ENCODE assay signal across 26 mouse cellular contexts in the genomic region with DNA sequence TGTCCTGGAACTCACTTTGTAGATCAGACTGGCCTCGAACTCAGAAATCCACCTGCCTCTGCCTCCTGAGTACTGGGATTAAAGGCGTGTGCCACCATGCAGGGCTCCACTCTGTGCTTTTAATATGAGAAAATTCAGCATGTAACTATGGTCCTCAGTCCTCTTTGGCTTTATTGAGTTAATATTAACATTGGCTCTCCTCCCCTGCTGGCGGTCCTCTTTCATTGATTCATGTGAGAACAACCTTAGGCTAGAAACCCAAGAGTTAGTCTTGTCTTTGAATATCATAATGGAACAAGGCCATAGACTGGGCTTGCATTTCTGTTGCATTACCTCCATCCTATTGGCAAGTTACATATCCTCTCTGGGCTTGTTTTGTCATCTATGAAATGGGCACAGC.
"Had no signal": no experiment of that assay in that cellular context is flagged by ENCODE, and none has a peak within 500 bp of the region (broad histone marks: within the 10 kb centered on the region; RNA-seq: fewer than 3 reads in every experiment).

No protein-coding gene starts in this region.

- H3K9me3 ChIP-seq: heart, embryonic 13.5 days; heart, embryonic 15.5 days; hindbrain, embryonic 10.5 days; hindbrain, embryonic 12.5 days; intestine, embryonic 15.5 days; kidney, embryonic 15.5 days; limb, embryonic 10.5 days; limb, embryonic 12.5 days; liver, embryonic 13.5 days; liver, embryonic 15.5 days had no signal

- H3K36me3 ChIP-seq: heart, embryonic 13.5 days; heart, embryonic 15.5 days; hindbrain, embryonic 10.5 days; hindbrain, embryonic 12.5 days; intestine, embryonic 15.5 days; kidney, embryonic 15.5 days; limb, embryonic 10.5 days; limb, embryonic 12.5 days; liver, embryonic 13.5 days; liver, embryonic 15.5 days had no signal

- H3K9ac ChIP-seq: heart, embryonic 13.5 days; heart, embryonic 15.5 days; hindbrain, embryonic 12.5 days; hindbrain, embryonic 14.5 days; intestine, embryonic 15.5 days; kidney, embryonic 15.5 days; limb, embryonic 12.5 days; liver, embryonic 13.5 days; liver, embryonic 15.5 days; liver, postnatal 0 days had no signal

- H3K27me3 ChIP-seq: heart, embryonic 13.5 days; heart, embryonic 15.5 days; hindbrain, embryonic 12.5 days; intestine, embryonic 15.5 days; kidney, embryonic 15.5 days; limb, embryonic 12.5 days; liver, embryonic 13.5 days; liver, embryonic 15.5 days had no signal

- H3K4me1 ChIP-seq: heart, embryonic 13.5 days; heart, embryonic 15.5 days; hindbrain, embryonic 10.5 days; hindbrain, embryonic 12.5 days; intestine, embryonic 15.5 days; kidney, embryonic 15.5 days; liver, embryonic 13.5 days; liver, embryonic 15.5 days had no signal

- H3K27ac ChIP-seq: heart, adult 2 months; heart, embryonic 13.5 days; heart, embryonic 15.5 days; hindbrain, embryonic 10.5 days; hindbrain, embryonic 12.5 days; hindbrain, embryonic 14.5 days; intestine, embryonic 15.5 days; kidney, embryonic 15.5 days; layer of hippocampus, adult 2 months; left cerebral cortex, adult 2 months; limb, embryonic 10.5 days; limb, embryonic 12.5 days; liver, embryonic 13.5 days; liver, embryonic 15.5 days had no signal

- H3K4me3 ChIP-seq: gastrocnemius, adult 2 months; heart, adult 2 months; heart, embryonic 13.5 days; heart, embryonic 15.5 days; hindbrain, embryonic 10.5 days; hindbrain, embryonic 12.5 days; intestine, embryonic 15.5 days; kidney, embryonic 15.5 days; layer of hippocampus, adult 2 months; left cerebral cortex, adult 2 months; limb, embryonic 10.5 days; limb, embryonic 12.5 days; liver, embryonic 13.5 days; liver, embryonic 15.5 days had no signal

- H3K4me2 ChIP-seq: heart, embryonic 11.5 days; heart, embryonic 13.5 days; heart, embryonic 15.5 days; hindbrain, embryonic 12.5 days; hindbrain, embryonic 14.5 days; intestine, embryonic 15.5 days; kidney, embryonic 15.5 days; limb, embryonic 12.5 days; liver, embryonic 13.5 days; liver, embryonic 15.5 days had no signal

- DNase-seq: gastrocnemius, adult 2 months; gastrocnemius, postnatal 10 days; gastrocnemius, postnatal 25 days; heart, adult 2 months; heart, postnatal 14 days; heart, postnatal 4 days; liver; liver, embryonic 13.5 days; liver, postnatal 0 days; lung, adult 2 months had no signal

- ATAC-seq: hindbrain, embryonic 16.5 days; inflammation-experienced regulatory T-cells, adult 6 months; intestine, embryonic 15.5 days; intestine, postnatal 0 days; liver, postnatal 0 days had no signal
